Mouse (Mus musculus): Measurements from ENCODE around the gene 9030624G23Rik.
"Not testable (repeated sequence)": the region's sequence is repeated elsewhere in the genome, so short reads cannot be mapped to it uniquely, and the experiment has no call there.

Gene 9030624G23Rik

GRCm38 (mm10) chr12:24097108-24097520 is at the start of gene 9030624G23Rik:
Gene 9030624G23Rik (minus strand): TSS chr12:24097246.
- ATAC-seq (ENCODE audit: insufficient number of reproducible peaks, low FRiP score, low TSS enrichment): not testable (repeated sequence)

- not testable (repeated sequence) for ATAC-seq (ENCODE audit: insufficient number of reproducible peaks, low FRiP score, low TSS enrichment)
These were observed 13.9 kb downstream of the 9030624G23Rik start for GRCm38 (mm10) chr12:24083096-24083495.
